Mouse (Mus musculus) G1E (cell line): ENCODE measurements around the gene Sptssb.

Experiments
- CTCF ChIP-seq: IDR thresholded peaks from 2 replicates; pipeline ENCODE4 v1.5.1; 2012; ENCODE audit warnings: low read depth, low read length, inconsistent platforms, mixed read lengths
- POLR2AphosphoS5 ChIP-seq: IDR thresholded peaks from 2 replicates; pipeline ENCODE4 v1.6.1; 2012; ENCODE audit warnings: low read depth, low read length, inconsistent platforms; ENCODE audit not compliant: insufficient replicate concordance

GRCm38 (mm10) chr3:69839485-69839884, 20.3 kb downstream of the Sptssb start:
- no peak for TF ChIP-seq CTCF
- no peak for TF ChIP-seq POLR2AphosphoS5
